Mouse (Mus musculus) fat pad, adult 2 months (tissue): ENCODE results near the gene Myzap.

Experiments used
- DNase-seq: peaks from one replicate; pipeline ENCODE4 v3.0.0-alpha.2; 2011; ENCODE audit warnings: low read depth, low spot score; ENCODE audit errors: extremely low read depth

Myzap gene

GRCm38 (mm10) chr9:71547704-71548275 lies 44.4 kb downstream of the Myzap start:
- DNase-seq, result no peak

- no peak for DNase-seq
These were observed 47.3 kb downstream of the Myzap start for GRCm38 (mm10) chr9:71544831-71545230.

GRCm38 (mm10) chr9:71543443-71544222 lies 48.5 kb downstream of the Myzap start:
- no peak for DNase-seq

- no peak for DNase-seq
These were observed 49.9 kb downstream of the Myzap start for GRCm38 (mm10) chr9:71542292-71542691.

- no peak for DNase-seq
These were observed 51.4 kb downstream of the Myzap start for GRCm38 (mm10) chr9:71540739-71541138.

- DNase-seq, result no peak
These were observed 56.4 kb downstream of the Myzap start for GRCm38 (mm10) chr9:71535730-71536129.

GRCm38 (mm10) chr9:71535036-71535435 lies 57.1 kb downstream of the Myzap start:
- no peak for DNase-seq

- DNase-seq, result no peak
These were observed 62.2 kb downstream of the Myzap start for GRCm38 (mm10) chr9:71529960-71530359.

GRCm38 (mm10) chr9:71527438-71527837 lies 64.7 kb downstream of the Myzap start:
- no peak for DNase-seq

- no peak for DNase-seq
These were observed 68.3 kb downstream of the Myzap start for GRCm38 (mm10) chr9:71523901-71524300.

- DNase-seq, result no peak
These were observed 72.3 kb downstream of the Myzap start for GRCm38 (mm10) chr9:71519836-71520235.

- DNase-seq, result no peak
These were observed 74.7 kb downstream of the Myzap start for GRCm38 (mm10) chr9:71517487-71517886.

GRCm38 (mm10) chr9:71515862-71516261 lies 76.3 kb downstream of the Myzap start:
- no peak for DNase-seq

GRCm38 (mm10) chr9:71513566-71513965 lies 78.6 kb downstream of the Myzap start:
- DNase-seq, result no peak

GRCm38 (mm10) chr9:71512899-71513298 lies 79.3 kb downstream of the Myzap start:
- no peak for DNase-seq

- DNase-seq, result no peak
These were observed 93.6 kb downstream of the Myzap start for GRCm38 (mm10) chr9:71498391-71499182.

- no peak for DNase-seq
These were observed 95.5 kb downstream of the Myzap start for GRCm38 (mm10) chr9:71496637-71497036.

GRCm38 (mm10) chr9:71493771-71494170 lies 98.4 kb downstream of the Myzap start:
- no peak for DNase-seq

GRCm38 (mm10) chr9:71492296-71493025 lies 99.7 kb downstream of the Myzap start:
- DNase-seq, result no peak

- DNase-seq, result no peak
These were observed 102.1 kb downstream of the Myzap start for GRCm38 (mm10) chr9:71490076-71490475.

- DNase-seq, result no peak
These were observed 106.0 kb downstream of the Myzap start for GRCm38 (mm10) chr9:71486127-71486526.
